Mouse (Mus musculus): Measurements from ENCODE around the gene Gtf3c5.
A peak's percentile ranks its signal among the peaks of the same experiment; 100 is the strongest.

Gene Gtf3c5

DNA sequence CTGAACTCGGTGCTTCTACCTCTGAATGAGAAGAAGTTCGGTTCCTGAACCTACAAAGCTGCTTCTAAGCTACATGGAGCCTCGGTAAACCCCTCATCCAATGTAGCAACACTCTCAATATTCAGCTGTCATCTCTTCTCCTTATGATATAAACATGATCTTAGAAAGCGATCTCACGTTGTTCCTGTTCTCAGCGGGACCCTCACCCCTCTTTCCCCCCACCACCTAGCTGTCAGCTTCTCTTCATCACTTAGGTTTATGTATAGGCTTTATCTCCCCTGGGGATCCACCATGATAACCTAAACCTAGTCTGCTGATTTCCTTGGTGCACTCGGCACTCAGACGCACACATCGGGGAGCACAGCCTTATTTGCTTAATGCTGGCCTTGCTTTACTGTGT lies at the start of gene Gtf3c5:
TSS of gene Gtf3c5 (minus strand) at position 101 of the 400 bp plus-strand sequence.
- no peak for DNase-seq (ENCODE audit: low spot score)

DNA sequence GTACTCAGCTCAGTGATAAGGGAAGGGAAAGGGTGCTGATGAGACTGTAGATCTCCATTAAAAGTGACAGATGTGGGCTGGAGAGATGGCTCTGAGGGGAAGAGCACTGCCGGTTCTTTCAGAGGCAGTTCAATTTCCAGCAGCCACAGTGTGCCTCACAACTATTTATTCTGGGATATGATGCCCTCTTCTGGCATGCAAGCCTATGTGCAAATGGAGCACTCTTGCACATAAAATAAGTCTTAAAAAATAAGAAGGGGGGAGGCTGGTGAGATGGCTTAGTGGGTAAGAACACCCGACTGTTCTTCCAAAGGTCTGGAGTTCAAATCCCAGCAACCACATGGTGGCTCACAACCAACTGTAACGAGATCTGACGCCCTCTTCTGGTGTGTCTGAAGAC lies 49.6 kb upstream of the Gtf3c5 start:
- no peak for DNase-seq (ENCODE audit: low spot score)

DNA sequence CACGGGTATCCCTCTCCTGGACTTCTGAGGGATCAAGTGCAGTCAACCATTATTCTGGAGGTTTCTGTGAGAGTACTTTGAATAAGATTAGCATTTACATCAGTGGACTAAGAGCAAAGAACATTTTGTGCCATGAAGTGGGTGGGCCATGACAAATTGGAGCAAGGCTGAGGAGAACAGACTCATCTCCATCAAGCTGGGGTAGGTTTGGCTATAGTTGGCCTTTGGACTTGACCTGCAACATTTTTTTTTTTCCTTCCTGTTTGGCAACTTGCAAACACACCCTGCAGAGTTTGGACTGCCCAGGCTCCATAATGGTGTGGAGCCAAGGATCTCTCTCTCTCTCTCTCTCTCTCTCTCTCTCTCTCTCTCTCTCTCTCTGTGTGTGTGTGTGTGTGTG lies 49.1 kb upstream of the Gtf3c5 start:
- DNase-seq (ENCODE audit: low spot score): no peak

DNA sequence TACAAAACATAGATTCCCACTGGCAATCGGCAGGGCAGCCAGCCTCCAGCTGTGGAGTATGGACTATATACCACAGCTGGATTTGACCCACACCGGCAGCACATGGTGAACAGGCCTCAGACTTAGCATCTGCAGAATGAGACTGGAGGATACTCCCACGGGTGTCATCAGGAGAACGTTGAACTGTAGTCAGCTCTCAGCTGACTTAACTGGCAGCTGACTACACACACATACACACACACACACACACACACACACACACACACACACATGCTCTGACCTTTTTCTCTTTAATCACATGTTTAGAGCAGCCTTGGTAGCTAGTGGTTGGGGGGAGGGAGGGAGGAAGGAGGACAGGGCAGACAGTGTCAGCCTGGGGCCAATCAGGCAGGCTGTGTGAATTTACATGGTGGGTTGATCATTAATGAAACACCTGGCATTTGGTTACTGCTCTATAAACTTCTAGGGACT lies 46.4 kb upstream of the Gtf3c5 start:
- no peak for DNase-seq (ENCODE audit: low spot score)

DNA sequence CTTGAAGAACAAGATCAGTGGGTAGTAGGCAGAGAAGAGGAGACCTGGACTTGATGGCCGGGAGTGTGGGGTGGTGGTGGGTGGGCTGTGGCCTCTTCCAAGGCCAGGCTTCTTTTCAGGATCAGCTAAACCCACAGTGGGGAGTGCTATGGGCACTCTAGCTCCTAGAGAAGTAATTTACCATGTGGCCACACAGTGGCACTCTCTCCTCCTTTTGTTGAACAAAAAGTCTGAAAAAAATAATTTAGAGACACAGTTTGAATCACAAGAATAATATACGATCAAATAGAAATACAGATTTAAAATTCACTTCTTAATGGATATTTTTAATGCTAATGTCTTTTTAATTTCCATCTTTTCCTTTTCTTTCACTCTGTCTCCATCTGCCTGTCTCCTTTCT lies 44.5 kb upstream of the Gtf3c5 start:
- no peak for DNase-seq (ENCODE audit: low spot score)

DNA sequence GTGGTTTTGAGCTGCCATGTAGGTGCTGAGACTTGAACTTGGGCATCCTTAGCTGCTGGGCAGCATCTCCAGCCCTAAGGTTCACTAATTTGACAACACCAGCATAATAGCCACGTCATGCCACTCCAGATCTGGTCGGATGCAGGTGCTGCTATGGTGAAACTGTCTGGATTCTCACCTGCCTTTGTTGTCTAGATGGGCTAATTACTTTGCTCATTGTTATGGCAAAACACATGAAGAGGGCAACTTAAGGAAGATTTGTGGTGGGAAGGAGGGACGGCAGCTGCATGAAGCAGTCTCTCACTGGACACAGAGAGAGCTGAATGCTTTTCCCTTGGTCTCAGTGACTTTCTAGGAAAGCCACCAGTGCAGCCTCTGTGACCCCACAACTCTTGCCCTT lies 42.5 kb upstream of the Gtf3c5 start:
- DNase-seq (ENCODE audit: low spot score): no peak

DNA sequence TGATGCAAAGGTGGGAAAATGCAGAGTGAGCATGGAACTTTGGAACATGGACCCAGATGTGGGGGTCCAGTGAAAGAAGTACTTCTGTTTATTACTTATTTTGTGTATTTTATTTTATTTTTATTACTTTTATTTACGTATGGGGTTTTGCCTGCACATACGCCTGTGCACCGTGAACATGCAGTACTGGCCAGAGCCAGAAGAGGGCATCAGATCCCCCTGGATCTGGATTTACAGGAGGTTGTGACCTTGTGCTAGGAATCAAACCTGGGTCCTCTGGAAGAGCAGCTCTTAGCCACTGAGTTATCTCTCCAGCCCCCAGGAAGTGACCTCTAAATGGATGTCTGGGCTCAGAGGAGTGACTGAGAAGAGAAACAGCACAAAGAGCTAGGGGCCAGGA lies 41.3 kb upstream of the Gtf3c5 start:
- DNase-seq (ENCODE audit: low spot score): no peak

DNA sequence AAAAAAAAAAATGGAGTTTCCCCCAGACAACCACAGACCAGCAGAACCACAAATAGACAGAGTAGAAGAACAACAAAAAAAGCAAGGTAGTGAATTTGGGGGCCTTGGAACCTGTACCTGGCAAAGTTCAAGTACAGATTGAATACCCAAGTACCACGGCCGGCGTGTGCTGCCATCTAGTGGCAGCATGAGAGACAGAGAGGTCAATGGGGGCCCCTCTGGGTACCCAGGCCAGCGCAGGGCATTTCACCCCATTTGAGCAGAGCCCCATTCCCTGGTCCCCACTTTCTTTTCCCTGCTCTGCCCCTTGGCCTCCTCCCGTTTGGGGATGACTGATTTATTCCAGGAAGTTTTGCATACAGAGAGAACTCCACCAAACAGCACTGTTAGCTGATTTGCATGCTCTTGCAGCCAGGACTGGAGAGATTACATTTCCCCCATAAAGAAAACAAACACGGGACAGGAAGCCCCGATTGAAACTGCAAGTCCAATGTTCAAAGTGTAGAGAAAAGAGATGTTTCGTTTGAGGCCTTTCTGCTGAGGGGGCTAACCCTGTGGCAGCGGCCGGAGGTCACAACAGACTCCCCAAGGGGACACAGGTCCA lies 39.1 kb upstream of the Gtf3c5 start:
- peak; percentile 35 for DNase-seq (ENCODE audit: low spot score)

DNA sequence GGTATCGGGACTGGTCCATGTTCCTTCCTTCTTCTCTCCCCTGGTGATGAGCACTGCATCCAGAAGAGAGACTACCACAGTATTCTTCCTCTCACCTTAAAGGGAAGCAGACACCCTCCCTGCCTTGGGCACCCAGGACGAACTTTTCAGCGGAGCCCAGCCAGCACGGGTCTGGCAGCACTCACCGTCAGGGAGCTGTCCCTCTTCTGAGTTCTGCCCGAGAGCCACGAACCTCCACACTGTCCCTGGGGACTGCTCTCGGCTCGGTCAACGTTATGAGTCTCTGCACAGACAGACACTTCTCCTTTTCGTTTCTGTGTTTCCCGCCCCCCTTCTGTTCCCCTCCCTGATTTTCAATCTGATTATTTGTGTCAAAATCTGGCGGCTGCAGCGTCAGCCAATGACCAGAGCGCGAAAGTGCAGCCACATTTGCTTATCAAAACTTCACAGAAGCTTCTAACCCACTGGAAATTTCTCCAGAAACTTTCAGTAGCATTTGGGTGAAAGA lies 38.2 kb upstream of the Gtf3c5 start, which contains the start of gene Gfi1b:
TSS of gene Gfi1b (minus strand) at position 319 of the 508 bp plus-strand sequence.
- no peak for DNase-seq (ENCODE audit: low spot score)

DNA sequence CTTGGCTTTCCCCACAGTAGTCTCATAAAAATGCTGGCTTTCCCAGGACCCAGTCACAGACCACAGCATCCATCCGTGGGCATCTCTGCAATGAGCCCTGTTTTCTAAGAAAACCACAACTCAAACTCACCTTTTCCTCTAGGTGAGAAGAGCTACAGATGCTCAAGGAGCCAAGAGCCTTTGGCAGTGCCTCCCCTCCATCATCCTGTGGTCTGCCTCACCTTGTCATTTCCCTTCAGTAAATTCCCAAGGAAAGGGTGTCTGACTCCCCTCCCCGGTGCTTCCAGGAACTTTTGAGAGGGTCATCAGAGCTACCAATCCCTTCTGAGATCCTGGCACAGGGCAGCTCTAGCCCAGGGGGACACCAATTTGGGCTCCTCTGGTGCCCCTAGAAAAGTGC lies 37.6 kb upstream of the Gtf3c5 start:
- DNase-seq (ENCODE audit: low spot score): no peak

DNA sequence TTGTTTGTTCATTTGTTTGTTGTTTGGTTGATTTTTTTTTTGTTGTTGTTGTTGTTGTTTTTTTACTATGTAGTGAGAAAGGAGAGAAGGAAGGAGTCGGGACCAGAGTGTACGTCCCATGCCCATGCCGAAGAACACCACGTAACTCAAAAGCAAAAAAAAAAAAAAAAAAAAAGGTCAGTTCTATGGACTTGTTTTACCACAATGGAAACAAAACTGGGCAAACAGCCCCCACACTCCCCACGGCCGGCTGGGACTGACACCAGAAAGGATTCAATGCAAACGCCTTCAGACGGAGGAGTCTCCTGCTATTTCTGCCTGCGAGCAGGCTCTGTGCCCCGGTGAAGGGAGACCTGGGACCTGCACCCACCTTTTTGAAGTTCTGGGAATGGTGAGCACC lies 37.0 kb upstream of the Gtf3c5 start:
- DNase-seq (ENCODE audit: low spot score): no peak

DNA sequence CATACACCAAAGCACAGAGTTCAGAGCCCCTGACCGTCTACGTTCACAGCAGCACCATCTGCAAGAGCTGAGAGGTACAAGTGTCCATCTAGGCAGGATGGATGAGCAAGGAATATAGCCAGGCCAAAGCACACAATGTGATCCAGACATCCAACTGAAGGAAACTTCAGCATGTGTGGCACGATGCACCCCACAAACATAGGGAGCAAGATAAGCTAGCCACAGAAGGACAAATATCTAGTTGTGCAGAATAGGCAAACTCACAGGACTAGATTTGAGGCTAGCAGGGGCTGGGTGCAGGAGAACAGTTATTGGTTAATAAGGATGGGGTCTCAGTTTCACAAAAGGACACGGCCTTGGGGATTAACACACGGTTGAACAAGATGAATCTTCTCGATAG lies 35.8 kb upstream of the Gtf3c5 start:
- no peak for DNase-seq (ENCODE audit: low spot score)

DNA sequence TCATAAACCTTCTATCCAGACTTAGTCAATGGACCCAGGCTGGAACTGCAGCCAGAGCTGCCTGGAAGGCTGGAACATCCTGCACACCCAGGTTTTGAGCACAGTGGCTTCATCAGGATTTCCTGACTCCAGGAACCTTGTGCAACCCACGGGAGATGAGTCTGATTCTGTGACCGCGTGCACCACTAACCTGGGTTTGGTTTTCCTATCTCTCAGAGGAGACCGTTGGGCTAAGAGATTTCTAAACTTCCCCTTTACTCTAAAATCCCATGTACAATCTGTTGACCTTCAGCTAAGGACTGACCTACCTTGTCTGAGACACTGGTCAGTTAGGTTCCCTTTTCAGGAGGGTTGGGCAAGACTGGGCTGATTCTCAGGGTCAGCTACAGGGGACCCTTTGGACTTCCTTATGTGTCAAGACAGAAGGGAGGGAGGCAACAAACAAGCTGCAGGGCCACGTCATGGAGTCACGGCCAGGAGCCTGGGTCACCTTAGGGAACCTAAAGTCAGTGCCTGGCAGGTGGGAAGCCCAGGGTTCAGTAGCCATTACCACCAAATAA lies 35.3 kb upstream of the Gtf3c5 start:
- no peak for DNase-seq (ENCODE audit: low spot score)

DNA sequence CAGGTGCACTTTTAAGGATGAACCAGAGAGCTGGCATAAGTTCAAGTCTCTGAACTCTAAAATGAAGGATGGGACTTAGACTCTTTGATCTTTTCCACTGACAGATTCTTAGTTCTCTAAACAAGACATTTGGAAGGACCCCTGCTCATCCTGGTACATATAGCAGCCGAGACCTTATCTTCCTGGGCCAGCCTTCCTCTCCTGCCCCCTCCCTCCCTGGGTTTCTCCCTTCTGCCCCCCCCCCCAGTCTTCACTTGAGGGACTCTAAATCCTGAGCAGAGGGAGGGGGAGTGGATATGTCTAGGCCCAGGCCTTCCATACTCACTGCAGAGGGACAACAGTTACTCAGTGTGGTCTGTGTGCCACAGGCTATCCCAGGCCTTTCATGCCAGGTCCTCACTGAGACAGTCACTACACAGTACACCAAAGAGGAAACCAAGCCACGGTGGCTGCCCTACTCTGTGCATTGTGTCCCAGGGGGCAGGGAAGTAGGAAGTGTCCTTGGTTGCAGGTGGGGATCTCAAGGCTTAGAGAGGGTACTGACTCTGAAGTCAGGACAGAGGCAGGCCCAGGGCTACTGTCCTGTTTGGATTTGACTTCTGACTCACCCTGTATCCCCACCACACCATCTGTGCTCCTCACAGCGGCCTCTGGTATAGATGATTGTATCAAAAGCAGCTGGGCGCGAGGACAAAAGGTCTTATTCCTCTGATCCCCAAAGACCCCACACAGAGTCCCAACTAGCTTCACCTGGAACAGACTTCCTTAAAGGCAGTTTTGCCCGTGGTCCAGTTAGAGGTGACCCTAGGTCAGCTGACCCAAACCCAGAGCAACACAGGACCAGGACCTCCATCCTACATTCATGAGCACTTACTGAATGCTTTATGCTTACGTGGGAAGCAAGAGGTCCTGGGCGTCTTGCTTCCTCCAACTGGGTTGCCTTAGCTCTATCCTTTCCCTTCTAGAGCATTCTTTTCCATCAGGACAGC lies 34.2 kb upstream of the Gtf3c5 start:
- DNase-seq (ENCODE audit: low spot score): no peak

DNA sequence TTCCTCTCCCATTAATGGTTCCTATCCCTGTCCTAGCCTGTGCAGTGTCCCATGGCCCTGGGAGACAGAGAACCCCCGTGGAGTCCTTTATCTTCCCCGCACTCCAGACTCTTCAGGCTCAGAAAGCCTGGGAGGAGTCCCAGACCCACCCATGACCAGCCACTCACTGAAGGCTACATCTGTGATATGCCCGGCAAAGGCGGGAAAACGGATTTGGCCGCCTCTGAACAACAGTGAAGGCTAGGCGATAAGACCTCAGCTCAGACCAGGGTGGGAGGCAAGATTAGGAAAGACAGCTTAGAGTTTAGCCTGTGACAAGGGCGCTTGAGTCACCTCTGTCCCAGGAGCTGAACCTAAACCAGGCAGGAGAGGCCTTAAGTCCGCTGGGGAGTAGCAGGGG lies 33.3 kb upstream of the Gtf3c5 start:
- DNase-seq (ENCODE audit: low spot score): no peak

DNA sequence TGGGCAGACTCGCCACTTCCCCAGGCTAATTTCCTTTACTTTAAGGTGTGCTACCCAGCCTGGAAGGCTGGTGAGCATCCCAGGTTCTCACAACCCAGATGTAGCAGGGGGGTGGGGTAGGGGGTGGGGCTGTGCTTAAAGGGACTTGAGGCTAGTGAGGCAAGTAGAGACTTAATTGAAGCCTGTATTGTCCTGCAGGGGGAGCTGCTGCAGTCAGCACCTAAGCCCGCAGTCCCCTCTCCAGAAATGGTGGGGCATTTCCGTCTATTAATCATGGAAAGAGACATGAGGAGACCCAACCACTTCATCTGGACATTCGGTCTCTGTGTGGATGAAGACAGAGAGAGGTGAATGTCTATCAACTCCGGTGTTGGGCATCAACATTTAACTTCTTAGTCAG lies 32.8 kb upstream of the Gtf3c5 start:
- no peak for DNase-seq (ENCODE audit: low spot score)

DNA sequence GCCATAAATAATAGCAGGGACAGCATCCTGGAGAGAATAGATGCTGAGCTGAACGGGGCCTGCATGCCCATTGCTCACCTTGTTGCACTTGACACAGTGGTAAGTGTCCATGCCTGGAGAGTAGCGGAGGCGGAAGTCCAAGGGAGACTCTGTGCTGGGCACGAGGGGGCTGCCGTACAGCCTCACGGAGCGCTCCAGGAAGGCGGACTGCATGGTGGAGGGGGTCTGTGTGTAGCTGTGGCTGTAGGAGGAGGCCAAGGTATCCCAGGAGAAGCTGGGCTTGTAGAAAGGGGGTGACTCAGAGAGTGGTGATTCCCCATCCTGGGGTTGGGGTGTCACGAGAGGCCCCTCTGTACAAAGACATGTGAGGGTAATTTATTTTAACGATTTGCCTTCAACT lies 30.0 kb upstream of the Gtf3c5 start:
- no peak for DNase-seq (ENCODE audit: low spot score)

DNA sequence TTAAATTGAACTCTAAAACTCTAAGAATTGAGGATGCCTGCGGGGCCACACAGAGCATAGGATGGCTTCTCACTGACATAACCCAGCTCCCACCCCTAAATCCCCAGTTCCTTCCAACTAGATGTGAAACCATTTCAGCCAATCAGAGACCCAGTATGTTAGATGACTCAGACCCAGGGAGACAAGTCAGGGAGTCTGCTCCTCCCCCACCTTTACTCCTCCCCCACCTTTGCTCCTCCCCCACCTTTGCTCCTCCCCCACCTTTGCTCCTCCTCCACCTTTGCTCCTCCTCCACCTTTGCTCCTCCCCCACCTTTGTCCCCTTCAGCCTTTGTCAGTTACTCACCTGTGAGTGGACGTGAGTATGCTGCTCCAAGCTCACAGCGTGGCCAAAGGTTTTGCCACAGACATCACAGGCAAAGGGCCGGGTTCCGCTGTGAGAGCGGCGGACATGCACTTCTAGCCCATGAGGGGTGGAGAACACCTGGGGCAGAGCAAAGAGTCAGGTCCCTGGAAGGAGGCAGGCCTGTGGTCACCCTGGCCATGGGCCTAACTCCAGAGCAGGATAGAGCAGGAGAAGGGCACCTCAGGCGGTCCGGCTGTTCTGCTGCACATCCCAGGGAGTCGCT lies 29.0 kb upstream of the Gtf3c5 start:
- no peak for DNase-seq (ENCODE audit: low spot score)

DNA sequence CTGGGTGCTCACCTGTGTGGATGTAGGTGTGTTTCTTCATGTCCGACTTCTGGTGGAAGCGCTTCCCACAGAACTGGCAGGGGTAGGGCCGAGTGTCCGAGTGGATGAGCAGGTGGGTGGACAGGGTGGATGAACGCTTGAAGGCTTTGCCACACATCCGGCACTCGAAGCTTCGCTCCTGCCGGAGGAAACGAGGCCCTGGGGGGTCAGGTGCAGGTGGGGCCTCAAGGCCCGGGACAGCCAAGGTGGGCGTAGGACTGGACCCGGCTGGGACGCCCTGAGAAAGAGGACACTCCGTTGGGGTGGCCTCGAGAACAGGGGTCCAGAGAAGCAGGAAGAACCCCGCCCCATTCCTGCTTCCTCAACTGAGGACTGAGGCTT lies 27.8 kb upstream of the Gtf3c5 start:
- no peak for DNase-seq (ENCODE audit: low spot score)

DNA sequence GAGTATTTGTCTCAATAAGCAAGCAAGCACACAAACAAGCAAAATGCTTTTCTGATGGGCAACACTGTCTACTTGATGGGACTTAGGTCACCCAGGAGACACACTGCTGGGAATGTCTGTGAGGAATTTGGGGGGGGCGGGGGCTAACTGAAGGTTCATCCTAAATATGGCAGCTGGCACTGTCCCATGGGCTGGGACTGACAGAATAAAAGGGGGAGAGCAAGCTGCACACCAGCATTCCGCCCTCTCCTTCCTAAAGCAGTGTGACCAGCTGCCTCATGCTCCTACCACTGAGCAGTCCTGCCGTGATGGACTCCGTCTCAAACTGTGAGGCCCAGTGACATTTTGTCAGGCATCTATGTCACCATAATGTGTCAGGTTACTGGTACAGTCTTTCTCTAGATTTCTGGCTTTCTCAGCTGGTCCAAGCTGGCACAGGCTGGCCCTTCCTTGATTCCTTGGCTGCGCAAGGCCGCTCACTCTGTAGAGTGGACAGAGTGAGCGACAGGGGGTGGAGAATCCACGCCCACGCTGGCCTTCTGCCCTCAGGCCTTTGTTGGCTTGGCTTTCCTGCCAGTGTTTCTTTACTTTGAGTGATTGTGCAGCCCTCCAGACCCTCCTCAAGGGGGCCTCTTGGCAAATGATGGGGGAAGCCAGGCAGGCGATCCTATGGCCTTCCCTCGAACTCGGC lies 27.3 kb upstream of the Gtf3c5 start:
- DNase-seq (ENCODE audit: low spot score): no peak

DNA sequence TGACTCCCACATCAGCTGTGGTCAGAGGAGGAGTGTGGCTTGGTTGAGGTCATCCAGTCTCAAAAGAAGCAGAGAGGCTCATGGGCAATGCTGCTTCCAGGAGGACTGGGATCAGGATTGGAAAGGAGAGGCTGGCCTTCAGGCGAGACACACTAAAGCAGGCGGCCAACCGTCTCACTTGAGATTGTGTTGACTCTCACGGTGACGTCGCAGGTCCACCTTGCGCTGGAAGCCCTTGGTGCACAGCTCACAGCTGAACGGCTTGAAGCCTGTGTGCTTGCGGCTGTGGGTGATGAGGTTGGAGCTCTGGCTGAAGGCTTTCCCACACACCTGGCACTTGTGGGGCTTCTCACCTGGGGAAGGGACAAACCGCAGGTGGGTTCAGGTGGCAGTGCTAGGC lies 26.3 kb upstream of the Gtf3c5 start:
- DNase-seq (ENCODE audit: low spot score): no peak
